Mouse (Mus musculus) spleen, adult 2 months (tissue): ENCODE data around the gene Gm973. TPM values are rescaled to one million over a fixed set of nuclear protein-coding genes. Genes with fewer than 3 reads are reported as not detected.

Experiments used
- DNase-seq, 2 experiments: peaks; one replicate each; pipeline versions ENCODE4 v3.0.0 to v3.0.0-alpha.2; 2012 to 2021; ENCODE audit warnings: low spot score in 2 of 2, low read depth in 1 of 2
- H3K27ac ChIP-seq: fragments of 200-500 bp; 2 replicates; pipeline ENCODE4 v1.5.1; 2012; ENCODE audit warnings: low read length, inconsistent platforms; ENCODE audit not compliant: insufficient read depth
- H3K27me3 ChIP-seq: fragments of 200-500 bp; 2 replicates; pipeline ENCODE4 v1.6.1; 2012; ENCODE audit warnings: mild to moderate bottlenecking, moderate library complexity, low read length, inconsistent platforms; ENCODE audit not compliant: control insufficient read depth, insufficient read depth
- H3K36me3 ChIP-seq: fragments of 200-500 bp; 2 replicates; pipeline ENCODE4 v1.6.1; 2012; ENCODE audit warnings: mild to moderate bottlenecking, low read length, inconsistent platforms; ENCODE audit not compliant: control insufficient read depth, insufficient read depth
- H3K4me1 ChIP-seq: fragments of 200-500 bp; 2 replicates; pipeline ENCODE4 v1.6.1; 2011; ENCODE audit warnings: inconsistent platforms; ENCODE audit not compliant: control insufficient read depth, insufficient read depth, insufficient read length
- H3K4me3 ChIP-seq: fragments of 200-500 bp; 2 replicates; pipeline ENCODE4 v1.5.1; 2011; ENCODE audit warnings: mild to moderate bottlenecking, inconsistent platforms; ENCODE audit not compliant: insufficient read depth, insufficient read length; ENCODE audit errors: extremely low read depth
- CTCF ChIP-seq: fragments of 200-500 bp; IDR thresholded peaks from 2 replicates; pipeline ENCODE4 v1.5.1; 2011; ENCODE audit warnings: mild to moderate bottlenecking, inconsistent platforms; ENCODE audit not compliant: insufficient read depth, insufficient read length, insufficient replicate concordance; ENCODE audit errors: extremely low read depth
- POLR2A ChIP-seq: fragments of 200-500 bp; IDR thresholded peaks from 2 replicates; pipeline ENCODE4 v1.6.1; 2011; ENCODE audit warnings: low read depth, low read length, inconsistent platforms
- WGBS: fragments of 180-500 bp; shearing (Covaris S2); methylation state at CpG from one replicate; pipeline ENCODE4 v1.1.7; 2018; 5-methylcytosine and 5-hydroxymethylcytosine counted together
- polyA plus RNA-seq: library from polyadenylated mRNA; depleted of rRNA; stranded (reverse); fragments of >200 nt; gene quantifications from 2 replicates; pipeline ENCODE4 v1.2.3, GENCODE M21; 2012

The Gm973 gene
- polyA plus RNA-seq, 1 experiment: not detected

GRCm38 (mm10) chr1:59566281-59566680 lies 50.2 kb downstream of the Gm973 start:
- no peak for TF ChIP-seq CTCF
- no peak for TF ChIP-seq POLR2A

GRCm38 (mm10) chr1:59566926-59567325 lies 50.9 kb downstream of the Gm973 start:
- no peaks in the 10 kb centered on the region for H3K4me1 ChIP-seq
- no peak overlapping the region for H3K27ac ChIP-seq
- TF ChIP-seq CTCF (no peak), POLR2A (no peak)
- DNase-seq: no peak
- no peak overlapping the region for H3K4me3 ChIP-seq
- no peaks in the 10 kb centered on the region for H3K36me3 ChIP-seq
- no peaks in the 10 kb centered on the region for H3K27me3 ChIP-seq
- WGBS: 89% methylated on average over 6 of the region's 6 CpGs

More at GRCm38 (mm10) chr1:59566281-59566680, 50.2 kb downstream of the Gm973 start:
- 84% methylated on average over 7 of the region's 7 CpGs for WGBS
- Histone ChIP-seq H3K36me3 (no peaks in the 10 kb centered on the region), H3K4me3 (no peak overlapping the region), H3K27me3 (no peaks in the 10 kb centered on the region), H3K4me1 (no peaks in the 10 kb centered on the region), H3K27ac (no peak overlapping the region)
- no peak for DNase-seq

DNA sequence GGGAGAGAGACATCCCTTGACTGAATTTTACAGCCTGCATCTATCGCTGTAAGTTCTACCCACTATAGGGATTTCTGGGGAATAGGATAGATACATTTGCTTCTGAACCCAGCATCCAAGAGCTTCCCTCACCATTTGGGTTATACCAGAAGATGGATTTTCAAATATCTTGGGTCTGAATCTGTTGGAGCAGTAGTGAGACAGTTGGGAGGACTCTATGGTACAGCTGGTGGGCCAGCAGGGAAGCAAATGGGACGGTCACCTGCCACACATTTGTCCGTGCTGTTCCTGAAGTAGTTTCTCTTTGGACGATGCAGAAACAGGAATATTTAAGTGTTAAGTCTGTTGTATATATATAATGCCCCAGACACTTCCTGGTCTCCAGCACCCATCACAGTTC lies 51.5 kb downstream of the Gm973 start:
- DNase-seq: no peak
- Histone ChIP-seq H3K27ac (no peak overlapping the region), H3K4me3 (no peak overlapping the region), H3K36me3 (no peaks in the 10 kb centered on the region), H3K27me3 (no peaks in the 10 kb centered on the region), H3K4me1 (no peaks in the 10 kb centered on the region)
- WGBS: 88% methylated on average over 4 of the region's 4 CpGs
- no peak for TF ChIP-seq POLR2A
- no peak for TF ChIP-seq CTCF

DNA sequence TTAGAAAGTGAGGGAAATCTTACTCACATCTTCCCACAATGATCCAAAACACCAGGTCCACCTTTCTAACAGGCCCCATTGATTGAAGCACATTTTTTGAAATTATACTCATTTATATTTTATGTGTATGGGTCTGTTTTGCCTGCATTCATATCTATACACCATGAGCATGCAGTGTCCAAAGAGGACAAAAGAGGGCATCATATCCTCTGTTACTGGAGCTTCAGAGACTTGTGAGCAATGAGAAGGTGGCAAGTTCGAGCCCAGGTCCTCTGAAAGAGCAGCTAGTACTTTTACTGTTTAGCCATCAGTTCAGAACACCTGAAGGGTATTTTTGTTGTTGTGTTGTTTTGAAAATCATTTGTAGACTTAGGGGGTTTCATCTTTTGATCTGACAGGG lies 52.2 kb downstream of the Gm973 start:
- no peak overlapping the region for H3K27ac ChIP-seq
- no peak overlapping the region for H3K4me3 ChIP-seq
- TF ChIP-seq CTCF (no peak), POLR2A (no peak)
- H3K36me3 ChIP-seq: no peaks in the 10 kb centered on the region
- 80% methylated on average over 1 of the region's 1 CpGs for WGBS
- no peaks in the 10 kb centered on the region for H3K4me1 ChIP-seq
- no peak for DNase-seq
- H3K27me3 ChIP-seq: no peaks in the 10 kb centered on the region

DNA sequence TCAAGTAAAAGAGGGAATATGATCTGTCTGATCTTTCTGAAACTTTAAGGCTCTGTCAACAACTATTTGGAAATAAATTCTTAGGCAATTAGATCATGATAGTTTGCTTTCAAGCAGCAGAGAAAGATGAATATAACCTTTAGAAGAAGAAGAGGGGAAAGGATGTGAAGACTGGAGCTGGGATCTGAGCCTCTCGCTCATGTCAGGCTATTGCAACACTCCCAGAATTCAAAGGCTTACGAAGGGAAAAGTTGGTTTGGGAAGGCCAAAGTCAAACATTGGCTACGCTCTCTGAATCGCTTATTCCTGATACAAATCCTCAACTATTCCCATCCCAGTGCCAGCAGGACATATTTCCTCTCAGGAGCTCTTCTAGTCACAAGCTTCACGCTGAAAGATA lies 53.2 kb downstream of the Gm973 start:
- Histone ChIP-seq H3K27me3 (no peaks in the 10 kb centered on the region), H3K4me1 (no peaks in the 10 kb centered on the region), H3K36me3 (no peaks in the 10 kb centered on the region), H3K4me3 (no peak overlapping the region), H3K27ac (no peak overlapping the region)
- no peak for TF ChIP-seq CTCF
- no peak for TF ChIP-seq POLR2A
- DNase-seq: no peak
- WGBS: 91% methylated on average over 5 of the region's 5 CpGs

DNA sequence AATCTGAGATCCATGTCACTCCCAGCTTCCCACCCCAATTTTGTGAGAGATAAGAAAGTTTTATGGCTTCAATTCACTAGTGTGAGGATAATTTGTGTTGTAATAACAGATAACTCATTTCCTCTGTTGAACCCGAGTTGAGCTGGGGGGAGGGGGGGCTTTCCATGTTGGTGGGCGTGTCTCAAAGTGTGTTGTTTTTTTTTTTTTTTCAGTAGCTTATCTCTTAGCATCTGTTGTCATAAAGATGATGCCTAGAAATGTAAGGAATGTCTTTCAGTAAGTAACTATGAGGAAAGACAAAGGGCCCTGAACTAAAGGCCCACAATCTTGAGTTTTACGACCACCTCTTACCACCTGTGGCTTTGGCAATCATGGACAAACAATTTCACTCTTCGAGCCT lies 54.7 kb downstream of the Gm973 start:
- Histone ChIP-seq H3K27me3 (no peaks in the 10 kb centered on the region), H3K4me3 (no peak overlapping the region), H3K36me3 (no peaks in the 10 kb centered on the region), H3K27ac (no peak overlapping the region), H3K4me1 (no peaks in the 10 kb centered on the region)
- WGBS: 71% methylated on average over 4 of the region's 4 CpGs
- DNase-seq: no peak
- TF ChIP-seq POLR2A (no peak), CTCF (no peak)

- Histone ChIP-seq H3K4me3 (no peak overlapping the region), H3K4me1 (no peaks in the 10 kb centered on the region), H3K27me3 (no peaks in the 10 kb centered on the region), H3K27ac (no peak overlapping the region), H3K36me3 (no peaks in the 10 kb centered on the region)
- TF ChIP-seq CTCF: no peak
- 81% methylated on average over 3 of the region's 3 CpGs for WGBS
- DNase-seq: no peak
Measured at GRCm38 (mm10) chr1:59571502-59571901, 55.4 kb downstream of the Gm973 start.

GRCm38 (mm10) chr1:59573843-59574242 lies 57.8 kb downstream of the Gm973 start:
- 94% methylated on average over 3 of the region's 3 CpGs for WGBS
- DNase-seq: no peak
- Histone ChIP-seq H3K4me1 (no peaks in the 10 kb centered on the region), H3K4me3 (no peak overlapping the region), H3K36me3 (no peaks in the 10 kb centered on the region), H3K27ac (no peak overlapping the region), H3K27me3 (no peaks in the 10 kb centered on the region)
- TF ChIP-seq POLR2A (no peak), CTCF (no peak)
